Mouse (Mus musculus) hindbrain, embryonic 15.5 days (tissue): ENCODE data around the gene Lonp2. TPM values are rescaled to one million over a fixed set of nuclear protein-coding genes. Genes with fewer than 3 reads are reported as not detected.

Experiments
- ATAC-seq: fragments of 200-750 bp; cut with Nextera tagmentation; 2 replicates; pipeline ENCODE4 v1.8.0; 2017; ENCODE audit warnings: low read depth, moderate number of reproducible peaks, moderate TSS enrichment; ENCODE audit not compliant: low FRiP score
- H3K27ac ChIP-seq: fragments of 300-500 bp; sonication (generic); replicated peaks from 2 replicates; pipeline ENCODE4 v1.5.1; 2015; ENCODE audit warnings: mild to moderate bottlenecking, inconsistent platforms
- H3K27me3 ChIP-seq: fragments of 300-500 bp; sonication (generic); 2 replicates; pipeline ENCODE4 v1.6.1; 2015; ENCODE audit warnings: control low read depth, inconsistent platforms
- H3K36me3 ChIP-seq: fragments of 300-500 bp; sonication (generic); 2 replicates; pipeline ENCODE4 v1.6.1; 2015; ENCODE audit warnings: control low read depth, inconsistent platforms
- H3K4me1 ChIP-seq: fragments of 300-500 bp; sonication (generic); replicated peaks from 2 replicates; pipeline ENCODE4 v1.6.1; 2015; ENCODE audit warnings: control low read depth, inconsistent platforms
- H3K4me2 ChIP-seq: fragments of 300-500 bp; sonication (generic); 2 replicates; pipeline ENCODE4 v1.6.1; 2015; ENCODE audit warnings: moderate library complexity, mild to moderate bottlenecking, inconsistent platforms
- H3K4me3 ChIP-seq: fragments of 300-500 bp; sonication (generic); 2 replicates; pipeline ENCODE4 v1.5.1; 2015; ENCODE audit warnings: mild to moderate bottlenecking, inconsistent platforms
- H3K9ac ChIP-seq: fragments of 300-500 bp; sonication (generic); 2 replicates; pipeline ENCODE4 v1.6.1; 2015; ENCODE audit warnings: inconsistent platforms
- H3K9me3 ChIP-seq: fragments of 300-500 bp; sonication (generic); 2 replicates; pipeline ENCODE4 v1.6.1; 2016; ENCODE audit warnings: control low read depth, inconsistent platforms
- WGBS: fragments of 180-500 bp; shearing (Covaris S2); methylation state at CpG from one replicate; pipeline ENCODE4 v1.1.7; 2015; 5-methylcytosine and 5-hydroxymethylcytosine counted together
- polyA plus RNA-seq: library from polyadenylated mRNA; unstranded; fragments of >200 nt; fragmentation: Nextera tagmentation; extraction: Ambion mirVana; gene quantifications from 2 replicates; pipeline ENCODE4 v1.2.1, GENCODE M21; 2015

Gene Lonp2
- polyA plus RNA-seq: 83.5 and 88.9 TPM in 2 replicates

DNA sequence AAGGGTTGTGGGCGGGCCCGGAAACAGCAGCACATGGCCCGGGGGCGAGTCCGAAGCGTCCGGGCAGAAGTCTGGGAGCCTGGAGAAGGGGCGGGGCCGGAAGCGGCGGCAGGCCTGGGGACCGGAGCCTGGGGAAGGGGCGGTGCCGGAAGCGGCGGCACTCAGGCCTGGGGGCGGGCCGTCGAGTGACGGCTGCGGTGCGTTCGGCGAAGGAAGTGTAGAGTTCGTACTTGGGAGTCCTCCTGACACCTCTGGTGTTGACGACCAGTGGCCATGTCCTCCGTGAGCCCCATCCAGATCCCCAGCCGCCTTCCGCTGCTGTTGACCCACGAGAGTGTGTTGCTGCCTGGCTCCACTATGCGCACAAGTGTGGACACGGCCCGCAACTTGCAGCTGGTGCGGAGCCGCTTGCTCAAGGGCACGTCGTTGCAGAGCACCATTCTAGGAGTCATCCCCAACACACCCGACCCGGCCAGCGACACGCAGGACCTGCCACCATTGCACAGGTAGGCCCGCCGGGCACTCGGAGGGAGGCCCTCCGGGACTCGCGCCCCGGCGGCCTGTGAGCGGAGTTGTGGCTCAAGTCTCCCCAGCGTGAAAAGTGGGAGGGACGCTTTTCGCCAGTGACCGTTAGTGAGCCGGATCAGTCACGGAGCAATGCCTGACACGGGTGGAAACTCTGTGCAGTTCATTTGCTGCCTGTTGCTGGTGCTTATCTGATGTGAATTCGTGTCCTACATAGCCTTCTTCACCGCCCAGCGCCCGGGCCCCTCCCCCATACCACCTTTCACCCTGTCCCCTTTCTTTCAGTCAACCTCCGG, at the start of gene Lonp2:
Gene Lonp2, plus strand, starts transcription at position 133 of the 821 bp plus-strand sequence.
- peak within 1 kb of the TSS; percentile 84 for H3K4me3 ChIP-seq
- no peaks in the 10 kb centered on the region for H3K9me3 ChIP-seq
- WGBS: under 1% methylated on average over 57 of the region's 62 CpGs
- peak within 1 kb of the TSS; percentile 92 for H3K4me2 ChIP-seq
- peaks cover 19% of the 10 kb centered on the region for H3K4me1 ChIP-seq
- H3K27ac ChIP-seq: peak within 1 kb of the TSS; percentile 87
- ATAC-seq: peak; percentile 99
- H3K36me3 ChIP-seq: no peaks in the 10 kb centered on the region
- H3K9ac ChIP-seq: peak within 1 kb of the TSS; percentile 64
- H3K27me3 ChIP-seq: no peaks in the 10 kb centered on the region

DNA sequence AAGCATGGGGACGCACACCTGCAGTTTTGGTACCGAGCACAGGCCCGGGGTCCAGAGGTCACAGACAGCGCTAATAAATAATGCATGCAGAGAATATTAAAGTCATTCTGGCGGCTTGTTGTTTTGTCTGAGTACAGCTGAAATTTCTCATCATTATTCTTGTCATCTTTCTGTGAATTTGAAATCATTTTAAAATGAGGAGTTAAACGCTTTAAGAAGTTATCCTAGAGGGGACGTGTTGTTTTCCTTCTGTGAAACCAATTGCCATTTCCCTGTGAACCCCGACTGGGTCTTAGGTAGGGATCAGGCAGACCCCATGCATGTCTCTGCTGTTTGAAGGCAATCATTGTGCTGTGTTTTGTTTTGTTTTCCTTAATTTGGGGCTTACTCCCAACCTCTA, 46.3 kb upstream of the Lonp2 start:
- H3K4me1 ChIP-seq: peaks cover 10% of the 10 kb centered on the region
- H3K27me3 ChIP-seq: no peaks in the 10 kb centered on the region
- 73% methylated on average over 8 of the region's 8 CpGs for WGBS
- H3K4me3 ChIP-seq: no peak overlapping the region
- H3K36me3 ChIP-seq: no peaks in the 10 kb centered on the region
- no peaks in the 10 kb centered on the region for H3K9me3 ChIP-seq
- ATAC-seq: no peak
- H3K4me2 ChIP-seq: no peak overlapping the region
- no peak overlapping the region for H3K9ac ChIP-seq
- H3K27ac ChIP-seq: no peak overlapping the region

DNA sequence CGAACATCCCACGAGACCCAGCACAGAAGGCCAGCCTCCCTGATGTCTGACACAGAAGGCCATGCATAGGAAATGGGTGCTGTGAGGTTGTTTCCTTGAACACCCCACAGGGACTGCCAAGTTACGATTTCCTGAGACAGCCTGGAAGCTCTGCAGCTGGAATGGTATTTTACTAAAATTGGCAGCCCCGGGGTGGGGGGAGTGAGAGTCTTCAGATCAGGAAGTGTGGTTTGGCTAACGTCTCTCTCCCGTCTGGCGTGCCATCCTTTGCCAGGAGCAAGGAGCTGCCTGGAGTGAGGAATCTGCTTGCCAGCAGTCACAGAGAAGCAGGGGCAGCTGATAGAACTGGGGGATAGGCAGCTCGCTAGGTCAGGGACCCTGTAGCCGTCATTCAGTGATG, 45.8 kb upstream of the Lonp2 start:
- Histone ChIP-seq H3K4me3 (no peak overlapping the region), H3K27ac (no peak overlapping the region), H3K27me3 (no peaks in the 10 kb centered on the region), H3K4me1 (peaks cover 10% of the 10 kb centered on the region), H3K36me3 (no peaks in the 10 kb centered on the region), H3K9ac (no peak overlapping the region), H3K4me2 (no peak overlapping the region), H3K9me3 (no peaks in the 10 kb centered on the region)
- ATAC-seq: 0 out of 2 replicates have a peak, but pooled peaks have one; percentile 34
- WGBS: 54% methylated on average over 9 of the region's 9 CpGs

DNA sequence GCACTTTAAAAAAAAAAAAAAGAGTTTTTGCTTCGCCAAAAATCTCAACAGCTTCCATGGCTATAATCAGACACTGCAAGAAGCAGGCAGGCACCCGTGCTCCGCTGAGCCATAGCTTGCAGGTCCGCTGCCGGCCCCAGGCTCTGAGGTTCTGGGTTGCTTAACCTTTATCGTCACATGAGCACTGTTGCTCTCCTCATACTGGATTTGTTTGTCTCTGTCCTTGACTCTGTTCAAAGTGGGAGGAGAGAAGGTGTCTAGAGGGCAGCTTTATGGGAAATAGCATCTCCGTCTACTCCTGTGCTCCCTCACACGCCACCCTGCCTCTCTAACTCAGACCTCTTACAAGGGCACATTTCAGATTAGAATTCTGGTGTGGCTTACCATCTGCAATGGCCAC, 45.1 kb upstream of the Lonp2 start:
- WGBS: 79% methylated on average over 8 of the region's 8 CpGs
- peaks cover 10% of the 10 kb centered on the region for H3K4me1 ChIP-seq
- no peak overlapping the region for H3K4me3 ChIP-seq
- no peaks in the 10 kb centered on the region for H3K36me3 ChIP-seq
- H3K27ac ChIP-seq: no peak overlapping the region
- H3K9me3 ChIP-seq: no peaks in the 10 kb centered on the region
- ATAC-seq: no peak
- H3K27me3 ChIP-seq: no peaks in the 10 kb centered on the region
- H3K9ac ChIP-seq: no peak overlapping the region
- no peak overlapping the region for H3K4me2 ChIP-seq

DNA sequence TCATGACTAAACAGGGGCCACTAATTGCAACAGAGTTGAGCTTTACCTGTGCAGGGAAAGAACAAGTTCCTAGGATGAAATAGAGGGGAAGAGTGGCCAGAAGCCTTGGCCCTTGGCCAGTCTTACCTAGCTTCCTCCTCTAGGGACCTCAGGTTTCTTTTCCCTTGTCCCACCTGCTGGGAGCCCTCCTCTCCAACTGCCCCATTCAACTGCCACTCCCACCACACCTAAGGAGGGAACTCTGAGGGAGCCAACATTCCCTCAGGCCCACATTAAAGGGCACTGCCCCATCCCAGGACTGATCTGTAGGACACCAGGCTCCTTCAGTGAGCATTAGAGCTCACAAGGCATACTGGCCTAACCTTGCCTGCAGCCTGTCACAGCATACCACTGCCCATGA, 43.4 kb upstream of the Lonp2 start, which contains the start of gene Abcc12:
Gene Abcc12, minus strand, starts transcription at position 229 of the 400 bp plus-strand sequence.
- H3K9me3 ChIP-seq: no peaks in the 10 kb centered on the region
- ATAC-seq: no peak
- H3K4me3 ChIP-seq: no peak within 1 kb of the TSS
- no peaks in the 10 kb centered on the region for H3K36me3 ChIP-seq
- H3K9ac ChIP-seq: no peak within 1 kb of the TSS
- no peak within 1 kb of the TSS for H3K27ac ChIP-seq
- peaks cover 10% of the 10 kb centered on the region for H3K4me1 ChIP-seq
- H3K27me3 ChIP-seq: no peaks in the 10 kb centered on the region
- no peak within 1 kb of the TSS for H3K4me2 ChIP-seq

DNA sequence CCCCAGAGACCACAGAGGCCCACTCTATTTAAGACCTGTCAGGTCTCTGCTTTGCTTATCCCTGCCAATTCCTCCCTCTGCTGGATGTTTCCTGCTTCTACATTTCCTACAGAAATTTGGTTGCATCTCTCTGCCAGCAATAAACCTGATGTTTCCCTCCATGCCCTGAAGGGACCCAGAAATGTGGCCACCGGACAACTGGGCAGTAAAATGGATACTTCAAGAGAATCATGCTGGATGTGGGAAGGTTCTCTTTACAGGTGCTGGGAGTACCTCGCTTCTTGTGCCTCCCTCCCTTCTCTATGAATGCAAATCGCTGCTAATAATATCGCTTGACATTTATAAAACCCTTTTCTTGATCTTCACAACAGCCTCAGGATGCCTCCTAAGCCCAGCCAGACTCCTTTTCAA, 41.9 kb upstream of the Lonp2 start:
- Histone ChIP-seq H3K4me1 (peaks cover 10% of the 10 kb centered on the region), H3K9me3 (no peaks in the 10 kb centered on the region), H3K36me3 (no peaks in the 10 kb centered on the region), H3K27me3 (no peaks in the 10 kb centered on the region), H3K4me3 (no peak overlapping the region), H3K27ac (no peak overlapping the region), H3K4me2 (no peak overlapping the region), H3K9ac (no peak overlapping the region)
- no peak for ATAC-seq
- 81% methylated on average over 4 of the region's 4 CpGs for WGBS

DNA sequence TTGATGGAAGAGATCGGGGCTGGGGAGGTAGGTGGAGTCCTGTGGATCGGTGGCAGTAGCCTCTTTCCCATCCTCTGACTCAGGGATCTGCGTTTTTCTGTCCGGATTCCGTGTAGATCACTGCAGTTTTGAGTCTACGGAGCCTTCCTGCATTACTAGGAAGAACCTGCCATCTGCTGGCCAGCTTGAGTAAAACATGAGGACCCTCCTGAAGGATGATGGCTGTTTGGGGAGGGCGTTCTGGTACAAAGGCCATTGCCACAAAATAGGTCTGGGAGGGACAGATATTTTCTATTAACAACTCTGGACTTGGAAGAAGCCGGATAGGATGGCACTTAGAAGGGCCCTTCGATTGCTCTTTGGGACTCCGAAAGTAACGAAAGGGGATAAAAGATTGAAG, 38.7 kb upstream of the Lonp2 start:
- Histone ChIP-seq H3K36me3 (no peaks in the 10 kb centered on the region), H3K4me3 (peak overlapping the region; percentile 43), H3K27ac (peak overlapping the region; percentile 68), H3K4me1 (no peaks in the 10 kb centered on the region), H3K9me3 (no peaks in the 10 kb centered on the region), H3K27me3 (no peaks in the 10 kb centered on the region), H3K9ac (peak overlapping the region; percentile 44), H3K4me2 (peak overlapping the region; percentile 71)
- ATAC-seq: peak; percentile 69; the same call in 1 of the 2 replicates
- 5% methylated on average over 11 of the region's 11 CpGs for WGBS

DNA sequence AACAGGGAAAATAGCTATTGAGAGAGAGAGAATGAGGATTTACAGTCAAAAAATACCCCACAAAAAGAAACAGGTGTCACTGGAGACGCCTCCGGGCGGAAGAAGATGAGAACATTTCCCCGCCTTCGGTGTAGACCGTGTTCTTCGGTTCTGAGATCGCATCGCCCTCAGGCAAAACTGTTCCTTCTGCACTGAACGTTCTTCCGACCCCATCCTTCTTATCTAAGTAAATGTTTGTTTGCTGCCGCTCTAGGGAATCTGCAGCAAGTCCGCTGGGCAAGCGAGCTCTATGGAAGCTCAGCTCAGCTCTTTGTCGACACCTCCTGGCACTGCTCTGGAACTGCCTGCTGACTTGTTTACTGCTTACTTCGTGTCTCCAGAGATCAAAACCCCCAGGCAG, 38.3 kb upstream of the Lonp2 start:
- Histone ChIP-seq H3K4me2 (peak overlapping the region; percentile 71), H3K36me3 (no peaks in the 10 kb centered on the region), H3K27ac (peak overlapping the region; percentile 68), H3K27me3 (no peaks in the 10 kb centered on the region), H3K4me1 (no peaks in the 10 kb centered on the region), H3K9me3 (no peaks in the 10 kb centered on the region), H3K4me3 (peak overlapping the region; percentile 43), H3K9ac (peak overlapping the region; percentile 44)
- WGBS: 2% methylated on average over 16 of the region's 16 CpGs
- ATAC-seq: 0 out of 2 replicates have a peak, but pooled peaks have one; percentile 61

DNA sequence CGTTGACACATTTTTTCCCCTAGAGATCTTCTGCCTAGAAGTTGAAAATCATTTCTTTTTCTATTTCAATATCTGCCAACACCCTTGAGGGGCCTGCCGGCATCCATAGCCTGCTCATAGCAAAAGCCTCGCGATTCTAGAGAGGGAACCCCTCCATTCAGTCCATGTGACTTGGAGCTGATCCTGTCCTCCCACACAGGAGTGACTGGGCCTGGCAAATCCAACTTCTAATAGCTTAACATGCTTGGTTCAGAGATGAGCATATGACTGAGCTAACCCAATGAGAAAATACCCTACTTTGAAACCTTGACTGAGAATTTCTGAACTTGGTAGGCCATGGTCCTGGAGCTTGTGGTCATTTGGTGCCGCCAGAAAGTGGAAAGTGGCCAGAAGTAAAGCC, 37.8 kb upstream of the Lonp2 start:
- 44% methylated on average over 5 of the region's 5 CpGs for WGBS
- H3K36me3 ChIP-seq: no peaks in the 10 kb centered on the region
- no peak overlapping the region for H3K4me3 ChIP-seq
- no peaks in the 10 kb centered on the region for H3K4me1 ChIP-seq
- no peak overlapping the region for H3K4me2 ChIP-seq
- no peak overlapping the region for H3K9ac ChIP-seq
- no peaks in the 10 kb centered on the region for H3K27me3 ChIP-seq
- no peaks in the 10 kb centered on the region for H3K9me3 ChIP-seq
- ATAC-seq: 0 out of 2 replicates have a peak, but pooled peaks have one; percentile 49
- H3K27ac ChIP-seq: no peak overlapping the region

DNA sequence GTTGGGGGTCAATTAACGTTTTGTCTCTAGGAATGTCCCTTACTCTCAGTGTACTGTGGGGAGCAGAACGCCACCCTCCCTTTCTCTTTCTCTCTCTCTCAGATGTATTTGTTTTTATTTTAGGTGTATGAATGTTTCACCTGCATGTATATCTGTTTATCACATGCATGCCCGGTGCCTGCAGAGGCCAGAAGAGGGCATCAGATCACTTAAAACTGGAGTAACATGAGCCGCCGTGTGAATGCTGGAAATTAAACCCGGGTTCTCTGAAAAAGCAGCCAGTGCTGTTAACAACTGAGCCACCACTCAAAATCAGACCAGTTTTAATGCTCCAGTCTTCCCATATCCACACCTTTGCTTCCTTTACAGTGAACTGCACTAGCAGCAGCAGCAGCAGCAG, 37.2 kb upstream of the Lonp2 start:
- no peak overlapping the region for H3K9ac ChIP-seq
- ATAC-seq: no peak
- 52% methylated on average over 6 of the region's 6 CpGs for WGBS

DNA sequence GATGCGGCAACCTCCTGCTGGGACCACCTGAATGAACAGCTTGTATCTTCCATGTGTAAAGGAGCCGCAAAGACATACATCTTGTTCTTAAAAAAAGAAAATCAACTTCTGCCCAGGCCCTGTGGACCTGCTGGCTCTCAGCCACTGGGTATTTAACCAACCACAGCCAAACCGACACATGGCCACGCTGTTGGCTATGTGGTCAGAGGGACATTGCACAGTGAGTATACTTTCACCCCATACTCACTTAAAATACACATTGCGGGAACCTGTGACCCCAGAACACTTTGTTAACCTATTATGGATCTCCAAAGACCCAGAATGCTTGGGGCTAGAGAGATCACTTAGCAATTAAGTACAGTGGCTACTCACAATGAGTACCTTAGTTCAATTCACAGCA, 35.5 kb upstream of the Lonp2 start:
- H3K4me2 ChIP-seq: no peak overlapping the region
- ATAC-seq: no peak
- no peak overlapping the region for H3K27ac ChIP-seq
- H3K4me1 ChIP-seq: no peaks in the 10 kb centered on the region
- H3K9ac ChIP-seq: no peak overlapping the region
- H3K27me3 ChIP-seq: no peaks in the 10 kb centered on the region
- H3K4me3 ChIP-seq: no peak overlapping the region
- no peaks in the 10 kb centered on the region for H3K36me3 ChIP-seq
- 86% methylated on average over 5 of the region's 5 CpGs for WGBS
- no peaks in the 10 kb centered on the region for H3K9me3 ChIP-seq

More for the DNA sequence above, 37.2 kb upstream of the Lonp2 start:
- H3K27me3 ChIP-seq: no peaks in the 10 kb centered on the region
- H3K36me3 ChIP-seq: no peaks in the 10 kb centered on the region
- H3K4me3 ChIP-seq: no peak overlapping the region
- no peak overlapping the region for H3K27ac ChIP-seq
- no peaks in the 10 kb centered on the region for H3K9me3 ChIP-seq
- H3K4me1 ChIP-seq: no peaks in the 10 kb centered on the region
- H3K4me2 ChIP-seq: no peak overlapping the region

DNA sequence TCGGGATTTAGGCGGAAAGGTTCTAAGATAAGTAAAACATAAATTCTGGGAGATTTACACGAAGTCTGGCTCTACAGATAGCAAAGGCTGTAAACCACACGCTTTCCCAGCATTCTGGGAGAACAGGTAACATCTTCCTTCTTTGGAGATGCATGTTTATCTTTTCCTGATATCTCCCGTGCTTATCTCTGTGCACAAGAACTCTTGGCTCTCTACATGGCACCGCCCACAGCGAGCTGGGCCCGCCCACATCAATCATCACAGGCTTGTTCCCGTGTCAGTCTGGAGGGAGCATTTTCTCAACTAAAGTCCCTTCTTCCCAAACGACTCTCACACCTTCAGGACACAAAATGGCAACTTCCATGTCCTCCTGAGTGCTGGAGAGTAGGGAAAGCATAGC, 30.7 kb upstream of the Lonp2 start:
- 69% methylated on average over 10 of the region's 10 CpGs for WGBS

More for the DNA sequence above, 30.7 kb upstream of the Lonp2 start:
- Histone ChIP-seq H3K27ac (no peak overlapping the region), H3K4me3 (no peak overlapping the region), H3K4me2 (no peak overlapping the region), H3K9me3 (no peaks in the 10 kb centered on the region), H3K27me3 (no peaks in the 10 kb centered on the region), H3K9ac (no peak overlapping the region), H3K4me1 (no peaks in the 10 kb centered on the region), H3K36me3 (no peaks in the 10 kb centered on the region)
- ATAC-seq: no peak
